Comparison of ENCODE assay signal across 9 mouse cellular contexts in genomic region chr5:105799850-105800635, GRCm38 (mm10).
DNase-seq lines count a peak whose midpoint lies in the region; ATAC-seq lines count a peak whose summit lies in the region.
"Had no signal": no experiment of that assay in that cellular context is flagged by ENCODE, and none has a peak within 500 bp of the region (broad histone marks: within the 10 kb centered on the region; RNA-seq: fewer than 3 reads in every experiment).

No protein-coding gene starts in this region.

- peak overlapping the region; percentile 73 for H3K27ac ChIP-seq in liver, embryonic 15.5 days (replicated peaks)

- intact Hi-C loops in heart, postnatal 10 days (cut with DNase I): loop anchor here (5.0 kb wide), 1 partner anchor 98 kb away; no protein-coding TSS in a partner anchor

- H3K27me3 ChIP-seq in liver, embryonic 15.5 days: no peaks in the 10 kb centered on the region

- H3K9me3 ChIP-seq in liver, embryonic 15.5 days (replicated peaks): no peaks in the 10 kb centered on the region

- peak; percentile 70 for ATAC-seq in frontal cortex, adult (ENCODE audit: low TSS enrichment)
- no peak for ATAC-seq in liver, embryonic 15.5 days (ENCODE audit: insufficient read depth)

- no peak for DNase-seq in frontal cortex, postnatal 25 days (ENCODE audit: low spot score in 2 of 2)
- peak; percentile 77 for DNase-seq in MN1 (ENCODE audit: low spot score)
- DNase-seq in heart, postnatal 10 days: peak; percentile 28 to 32
- no peak for DNase-seq in cerebellum, adult 11 months
- no peak for DNase-seq in natural killer cell, adult 2 months (ENCODE audit: low spot score in 2 of 2)
- DNase-seq in spleen, postnatal 14 days (ENCODE audit: low spot score in 2 of 2): no peak

- peak overlapping the region; percentile 20; the same call in 1 of the 2 replicates for H3K4me2 ChIP-seq in liver, embryonic 15.5 days

- no peak overlapping the region for H3K9ac ChIP-seq in liver, embryonic 15.5 days

- H3K4me3 ChIP-seq in liver, embryonic 15.5 days (replicated peaks): no peak overlapping the region
- H3K4me3 ChIP-seq: erythroblast, embryonic 14.5 days had no signal

- WGBS in liver, embryonic 15.5 days (ENCODE audit: insufficient replicate concordance): 31% methylated on average over 13 of the region's 13 CpGs

- 0 out of 2 replicates have a peak, but pooled peaks cover 3% of the 10 kb centered on the region for H3K36me3 ChIP-seq in liver, embryonic 15.5 days (replicated peaks)

- peaks cover 21% of the 10 kb centered on the region; the same call in 1 of the 2 replicates for H3K4me1 ChIP-seq in liver, embryonic 15.5 days (replicated peaks)

Comparison
In these comparisons a context has a peak if more than half of its experiments do, and no peak if none do; other contexts are left out.
1. DNase-seq: peak in MN1 (single experiment) and heart, postnatal 10 days (2 of 2); none in frontal cortex, postnatal 25 days (0 of 2), cerebellum, adult 11 months (single experiment), natural killer cell, adult 2 months (0 of 2) and spleen, postnatal 14 days (0 of 2).